8 mouse cellular contexts compared by ENCODE assay signal in genomic region chr2:102589977-102590376, GRCm38 (mm10). TPM values are rescaled to one million over a fixed set of nuclear protein-coding genes. Genes with fewer than 3 reads are reported as not detected.
DNase-seq lines count a peak whose midpoint lies in the region; ATAC-seq lines count a peak whose summit lies in the region.

No protein-coding gene starts in this region.

- peak; percentile 18 for DNase-seq in adrenal gland, postnatal 10 days
- DNase-seq in adrenal gland, adult 18-20 months (ENCODE audit: low spot score in 2 of 2): no peak
- DNase-seq in A20 (ENCODE audit: low read depth, low spot score): peak; percentile 26
- DNase-seq in cerebellum, adult 8-10 months: peak; percentile 39
- peak; percentile 29 to 71 for DNase-seq in layer of hippocampus, postnatal 14 days (ENCODE audit: low spot score in 2 of 2)
- DNase-seq in neural tube, embryonic 10.5 days (ENCODE audit: extremely low spot score, low spot score): peak; percentile 43
- DNase-seq in ovary, postnatal 36 days (ENCODE audit: low spot score): no peak

- ATAC-seq in granulocyte monocyte progenitor cell, adult 5-6 weeks (replicated peaks; ENCODE audit: poor library complexity, severe bottlenecking): peak; percentile 64; the same call in 1 of the 2 replicates

RNA-seq across cellular contexts. Expression of gene Pamr1, which starts 40.2 kb away (rescaled TPM):
- total RNA-seq in adrenal gland, postnatal 10 days (2021): 1 to 10 TPM; 7.1 to 9.7 TPM
- 1 to 10 TPM; 1.5 to 3.8 TPM for total RNA-seq in adrenal gland, adult 18-20 months (2021)
- not detected in 2 replicates for total RNA-seq in granulocyte monocyte progenitor cell, adult 5-6 weeks (2014; fragmentation: Nextera tagmentation)
- total RNA-seq in granulocyte monocyte progenitor cell, adult 5-6 weeks (2017): not detected in 2 replicates
- 10 to 100 TPM in 1 of 2 experiments, 1 to 10 TPM in 1; 8.1 to 11.1 TPM for total RNA-seq in layer of hippocampus, postnatal 14 days (2021)

Comparison
In these comparisons a context has a peak if more than half of its experiments do, and no peak if none do; other contexts are left out.
1. DNase-seq: peak in adrenal gland, postnatal 10 days (single experiment), A20 (single experiment), cerebellum, adult 8-10 months (single experiment), layer of hippocampus, postnatal 14 days (2 of 2) and neural tube, embryonic 10.5 days (single experiment); none in adrenal gland, adult 18-20 months (0 of 2) and ovary, postnatal 36 days (single experiment).